In genomic region chr2:4316589-4316988, GRCm38 (mm10) we compare ENCODE assay signal across 8 mouse cellular contexts.
A peak's percentile ranks its signal among the peaks of the same experiment; 100 is the strongest.
DNase-seq lines count a peak whose midpoint lies in the region; ATAC-seq and TF ChIP-seq lines count a peak whose summit lies in the region.
"Had no signal": no experiment of that assay in that cellular context is flagged by ENCODE, and none has a peak within 500 bp of the region (broad histone marks: within the 10 kb centered on the region; RNA-seq: fewer than 3 reads in every experiment).

No protein-coding gene starts in this region.

- H3K27me3 ChIP-seq in intestine, postnatal 0 days (replicated peaks; ENCODE audit: control insufficient read depth, insufficient read depth, low read length), result no peaks in the 10 kb centered on the region
- H3K27me3 ChIP-seq in intestine, embryonic 15.5 days (replicated peaks), result no peaks in the 10 kb centered on the region
- H3K27me3 ChIP-seq in embryonic facial prominence, embryonic 11.5 days (ENCODE audit: control insufficient read depth, insufficient read depth, low read length), result no peaks in the 10 kb centered on the region

- H3K9me3 ChIP-seq in intestine, postnatal 0 days (ENCODE audit: control insufficient read depth), result no peaks in the 10 kb centered on the region
- no peaks in the 10 kb centered on the region for H3K9me3 ChIP-seq in intestine, embryonic 15.5 days
- no peaks in the 10 kb centered on the region for H3K9me3 ChIP-seq in embryonic facial prominence, embryonic 11.5 days (replicated peaks; ENCODE audit: control insufficient read depth, low read length)
- H3K9me3 ChIP-seq: forebrain, embryonic 12.5 days had no signal

- WGBS in intestine, postnatal 0 days, result 53% methylated on average over 2 of the region's 2 CpGs
- 75% methylated on average over 2 of the region's 2 CpGs for WGBS in intestine, embryonic 15.5 days
- 83% methylated on average over 2 of the region's 2 CpGs for WGBS in embryonic facial prominence, embryonic 11.5 days

- no peak overlapping the region for H3K4me2 ChIP-seq in intestine, postnatal 0 days (replicated peaks; ENCODE audit: low read depth)
- H3K4me2 ChIP-seq in intestine, embryonic 15.5 days (replicated peaks), result no peak overlapping the region
- no peak overlapping the region for H3K4me2 ChIP-seq in embryonic facial prominence, embryonic 11.5 days (ENCODE audit: low read depth, low read length)
- H3K4me2 ChIP-seq: forebrain, embryonic 12.5 days had no signal

- no peaks in the 10 kb centered on the region for H3K4me1 ChIP-seq in intestine, postnatal 0 days (replicated peaks; ENCODE audit: control insufficient read depth, insufficient read depth, low read length)
- H3K4me1 ChIP-seq in intestine, embryonic 15.5 days (replicated peaks), result no peaks in the 10 kb centered on the region
- H3K4me1 ChIP-seq in embryonic facial prominence, embryonic 11.5 days (ENCODE audit: control insufficient read depth, insufficient read depth, low read length), result no peaks in the 10 kb centered on the region
- H3K4me1 ChIP-seq: forebrain, embryonic 12.5 days had no signal

- no peaks in the 10 kb centered on the region for H3K36me3 ChIP-seq in intestine, postnatal 0 days (ENCODE audit: control insufficient read depth, insufficient read depth)
- no peaks in the 10 kb centered on the region for H3K36me3 ChIP-seq in intestine, embryonic 15.5 days
- H3K36me3 ChIP-seq in embryonic facial prominence, embryonic 11.5 days (replicated peaks; ENCODE audit: control insufficient read depth, insufficient read depth, low read depth, low read length), result no peaks in the 10 kb centered on the region; the same call in 1 of the 2 replicates
- H3K36me3 ChIP-seq: forebrain, embryonic 12.5 days had no signal

- H3K4me3 ChIP-seq in intestine, postnatal 0 days (ENCODE audit: low read depth, low read length), result no peak overlapping the region
- H3K4me3 ChIP-seq in intestine, embryonic 15.5 days (replicated peaks), result no peak overlapping the region
- H3K4me3 ChIP-seq in embryonic facial prominence, embryonic 11.5 days (ENCODE audit: low read depth, low read length), result no peak overlapping the region
- H3K4me3 ChIP-seq: forebrain, embryonic 12.5 days had no signal

- H3K9ac ChIP-seq in intestine, postnatal 0 days (ENCODE audit: low read depth, low read length), result no peak overlapping the region
- H3K9ac ChIP-seq in intestine, embryonic 15.5 days, result no peak overlapping the region
- no peak overlapping the region for H3K9ac ChIP-seq in embryonic facial prominence, embryonic 11.5 days (replicated peaks; ENCODE audit: low read length)
- H3K9ac ChIP-seq: forebrain, embryonic 12.5 days had no signal

- no peak overlapping the region for H3K27ac ChIP-seq in intestine, postnatal 0 days (ENCODE audit: low read depth, low read length)
- no peak overlapping the region for H3K27ac ChIP-seq in intestine, embryonic 15.5 days
- no peak overlapping the region for H3K27ac ChIP-seq in embryonic facial prominence, embryonic 11.5 days (replicated peaks; ENCODE audit: low read depth, low read length)
- H3K27ac ChIP-seq: forebrain, embryonic 12.5 days had no signal

- ATAC-seq in intestine, postnatal 0 days, result no peak
- ATAC-seq in intestine, embryonic 15.5 days, result no peak
- ATAC-seq in embryonic facial prominence, embryonic 11.5 days (replicated peaks; ENCODE audit: insufficient number of reproducible peaks, low FRiP score, low TSS enrichment, low read depth), result no peak

- TF ChIP-seq CTCF in intestine, postnatal 0 days (IDR thresholded peaks at IDR 0.05; ENCODE audit: low read depth), result peak; percentile 72

- peak; percentile 16 for DNase-seq in thymus, postnatal 4 days
- no peak for DNase-seq in thymus, adult 18-20 months
- peak; percentile 54 for DNase-seq in embryonic facial prominence, embryonic 11.5 days (ENCODE audit: low spot score)
- DNase-seq in testis, postnatal 10 days (ENCODE audit: low spot score), result no peak
- DNase-seq in urinary bladder, adult 2 months (ENCODE audit: low spot score), result no peak

Comparison
In these comparisons a context has a peak if more than half of its experiments do, and no peak if none do; other contexts are left out.
1. DNase-seq: peak in thymus, postnatal 4 days (single experiment) and embryonic facial prominence, embryonic 11.5 days (single experiment); none in thymus, adult 18-20 months (0 of 2), testis, postnatal 10 days (single experiment) and urinary bladder, adult 2 months (single experiment).